Mouse (Mus musculus): ENCODE results near the gene Drd5.
A peak's percentile ranks its signal among the peaks of the same experiment; 100 is the strongest.

The Drd5 gene

DNA sequence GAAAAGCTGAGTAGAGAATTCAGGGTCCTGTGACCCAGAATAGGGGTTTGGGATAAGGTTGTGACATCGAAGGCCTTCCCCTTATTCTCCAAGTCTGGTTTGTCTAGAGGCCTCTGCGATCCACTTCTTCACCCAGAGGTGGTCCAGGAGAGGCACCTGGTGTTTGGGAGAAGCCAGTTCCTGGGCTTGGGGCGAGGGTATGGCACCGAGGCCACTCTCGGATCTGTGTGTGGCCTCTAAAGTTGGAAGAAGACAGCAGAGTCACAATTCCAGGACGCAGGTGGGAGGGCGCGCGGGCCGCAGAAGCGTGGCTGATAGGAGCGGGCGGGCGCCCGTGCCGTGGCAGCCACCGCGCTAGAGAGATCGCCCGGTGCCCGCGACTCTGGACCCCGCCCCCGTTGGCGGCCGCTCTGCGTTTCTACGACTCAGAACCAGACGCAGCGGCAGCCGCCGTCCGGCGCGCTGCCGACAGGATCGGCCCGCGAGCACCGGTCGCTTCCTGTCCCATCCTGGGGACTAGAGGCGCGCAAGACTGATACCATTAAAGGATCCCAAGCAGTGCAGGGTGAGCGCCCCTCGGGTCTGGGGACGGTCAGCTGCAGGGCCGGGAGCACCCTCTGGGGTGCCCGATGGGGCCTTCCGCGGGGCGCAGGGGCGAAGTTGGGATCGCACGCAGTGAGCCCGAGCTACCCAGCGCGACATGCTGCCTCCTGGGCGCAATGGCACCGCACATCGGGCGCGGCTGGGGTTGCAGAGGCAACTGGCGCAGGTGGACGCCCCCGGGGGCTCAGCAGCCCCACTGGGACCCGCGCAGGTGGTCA lies at the start of gene Drd5:
Gene Drd5 (plus strand): TSS at position 402 of the 821 bp plus-strand sequence.
- DNase-seq: no peak

DNA sequence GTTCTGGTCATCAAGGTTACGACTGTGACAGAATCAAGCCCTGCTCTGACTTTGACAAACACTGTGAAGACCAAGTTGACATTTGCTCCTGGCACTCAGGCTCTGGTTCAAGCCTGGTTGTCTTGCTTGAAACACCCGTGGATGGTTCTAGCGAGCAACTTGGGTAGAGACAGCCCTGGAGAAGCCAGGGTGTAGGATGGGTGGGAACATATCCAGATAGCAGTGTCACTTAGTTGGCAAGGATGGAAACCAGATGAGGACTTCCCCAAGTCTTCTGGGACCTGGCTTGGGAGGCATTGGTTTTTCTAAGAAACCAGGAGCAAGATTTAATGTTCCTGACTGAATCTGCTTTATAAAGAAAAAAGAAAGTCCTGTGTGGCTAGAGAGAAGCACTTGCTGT lies 48.2 kb upstream of the Drd5 start:
- DNase-seq: no peak

DNA sequence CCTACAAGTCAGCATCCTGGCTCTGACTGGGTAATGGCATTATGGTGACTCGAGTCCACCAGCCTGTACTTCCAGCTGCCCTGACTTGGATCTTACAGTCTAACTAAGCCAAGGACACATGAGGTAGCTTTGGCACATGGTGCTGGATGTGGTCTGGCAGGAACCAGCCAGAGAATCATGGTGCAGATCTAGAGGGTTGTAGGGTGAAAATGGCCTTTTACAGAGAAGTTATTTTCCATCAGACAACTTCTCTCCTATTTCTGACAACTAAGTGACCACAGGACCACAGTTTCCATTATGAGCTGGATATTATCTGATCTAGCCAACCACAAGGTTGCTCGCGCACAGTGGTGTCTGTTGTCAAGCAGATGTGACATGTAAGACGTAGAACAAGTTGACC lies 45.3 kb upstream of the Drd5 start:
- DNase-seq: no peak

DNA sequence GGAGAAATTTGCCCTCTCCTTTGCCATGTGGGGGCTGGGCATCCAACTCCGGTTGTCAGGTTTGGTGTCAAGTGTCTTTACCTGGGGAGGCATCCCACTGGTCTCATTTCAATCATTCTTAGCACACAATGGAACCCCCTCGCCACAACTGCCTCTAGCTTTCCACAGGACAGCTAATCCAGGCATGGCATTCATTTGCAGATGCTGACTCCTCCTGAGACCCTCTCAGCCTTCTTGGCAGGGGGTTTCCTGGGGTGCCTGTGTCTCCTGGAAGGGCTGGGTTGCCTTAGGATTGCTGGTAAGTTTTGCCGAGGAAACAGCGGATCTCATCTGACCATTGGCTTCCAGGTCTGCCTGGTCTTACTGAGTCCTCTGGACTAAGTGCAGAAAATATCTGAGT lies 43.4 kb upstream of the Drd5 start, which contains the start of gene Otop1:
Gene Otop1 (plus strand): TSS at position 202 of the 400 bp plus-strand sequence.
- no peak for DNase-seq

DNA sequence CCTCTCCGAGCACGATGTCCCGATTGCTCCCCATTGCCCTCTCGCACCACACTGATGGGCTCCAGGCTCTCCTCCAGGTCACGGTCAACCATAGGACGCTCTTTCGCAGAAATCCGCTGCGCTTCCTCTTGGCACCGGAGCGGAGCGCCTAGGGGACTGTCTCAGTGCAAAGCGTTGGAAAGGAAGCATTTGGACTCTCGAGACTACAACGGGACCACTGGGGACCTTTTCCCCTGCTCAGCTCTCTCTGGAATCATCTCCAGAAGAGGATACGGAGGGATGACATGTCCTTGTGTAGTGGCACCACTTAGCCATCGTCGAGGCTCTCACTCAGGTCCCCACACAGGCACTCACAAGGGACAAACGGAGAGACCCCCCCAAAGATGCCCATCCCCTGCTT lies 42.7 kb upstream of the Drd5 start:
- DNase-seq: no peak

DNA sequence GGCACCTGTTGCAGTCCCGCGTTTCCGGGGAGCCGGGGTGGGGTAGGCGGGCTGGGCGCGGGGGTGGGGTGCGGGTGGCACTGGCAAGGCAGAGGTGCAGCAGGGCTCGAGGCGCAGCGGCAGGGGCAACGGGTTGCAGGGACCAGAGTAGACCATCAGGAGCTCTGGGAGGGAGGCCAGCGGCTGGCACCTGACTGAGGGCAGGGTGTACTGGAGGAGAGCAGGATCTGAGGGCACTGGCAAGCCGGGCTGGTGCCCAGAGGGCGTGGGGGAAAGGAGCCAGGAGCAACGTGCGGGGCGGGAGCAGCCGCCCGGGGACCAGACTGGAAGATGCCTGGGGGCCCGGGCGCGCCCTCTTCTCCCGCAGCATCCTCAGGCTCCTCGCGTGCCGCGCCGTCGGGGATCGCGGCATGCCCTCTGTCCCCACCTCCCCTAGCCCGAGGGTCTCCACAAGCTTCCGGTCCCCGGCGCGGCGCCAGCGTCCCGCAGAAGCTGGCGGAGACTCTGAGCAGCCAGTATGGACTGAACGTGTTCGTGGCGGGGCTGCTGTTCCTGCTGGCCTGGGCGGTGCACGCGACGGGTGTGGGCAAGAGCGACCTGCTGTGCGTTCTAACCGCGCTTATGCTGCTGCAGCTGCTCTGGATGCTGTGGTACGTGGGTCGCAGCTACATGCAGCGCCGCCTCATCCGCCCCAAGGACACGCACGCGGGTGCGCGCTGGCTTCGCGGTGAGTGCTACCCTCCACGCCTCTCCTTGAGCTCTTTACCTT lies 41.9 kb upstream of the Drd5 start:
- no peak for DNase-seq

DNA sequence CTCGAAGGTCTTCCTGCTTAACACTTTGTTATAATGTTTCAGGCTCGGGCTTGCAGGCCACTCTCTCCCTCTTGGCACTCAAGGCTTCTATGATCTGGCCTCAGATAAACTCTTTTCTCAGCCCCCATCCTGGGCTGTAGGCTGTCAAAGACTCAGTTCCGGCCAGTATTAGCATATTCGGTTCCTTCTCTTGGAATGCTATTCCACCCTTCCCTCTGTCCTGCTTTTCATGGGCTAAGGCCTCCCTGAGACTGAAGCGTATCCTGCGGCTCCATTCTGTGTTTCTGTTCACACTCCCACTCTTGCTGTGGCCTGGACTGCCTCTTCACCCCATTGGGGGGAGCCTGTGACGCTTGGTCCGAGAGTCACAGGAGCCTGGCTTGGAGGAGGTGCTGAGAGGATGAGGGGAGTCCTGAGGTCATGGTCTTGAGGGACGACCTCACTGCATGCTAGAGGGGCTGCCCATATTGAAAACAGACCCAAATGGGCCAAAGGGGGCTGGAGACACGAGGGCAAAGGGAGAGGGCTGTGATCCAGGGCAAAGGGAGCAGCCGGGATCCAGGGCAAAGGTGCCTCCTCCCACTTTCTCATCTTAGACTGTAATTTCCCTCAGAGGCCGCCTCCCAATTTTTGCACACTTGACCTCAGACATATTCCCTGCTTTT lies 41.1 kb upstream of the Drd5 start:
- no peak for DNase-seq

DNA sequence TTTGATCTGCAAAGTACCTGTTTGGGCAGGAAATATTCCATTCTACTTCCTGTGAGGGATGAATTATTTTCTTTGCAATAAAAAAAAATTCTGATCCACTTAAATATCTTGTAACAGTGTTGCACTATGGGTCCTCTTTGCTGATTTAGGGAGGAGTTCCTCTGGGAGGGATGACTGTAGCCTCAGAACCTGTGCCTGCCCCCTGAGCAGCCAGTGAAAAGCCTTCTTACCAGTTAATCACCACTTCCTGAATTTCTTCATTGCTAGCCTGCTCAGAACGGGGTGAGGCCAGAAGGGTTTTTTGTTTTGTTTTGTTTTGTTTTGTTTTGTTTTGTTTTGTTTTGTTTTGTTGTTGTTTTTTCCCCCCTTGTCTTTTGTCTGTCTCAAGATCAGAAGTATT lies 39.1 kb upstream of the Drd5 start:
- no peak for DNase-seq

DNA sequence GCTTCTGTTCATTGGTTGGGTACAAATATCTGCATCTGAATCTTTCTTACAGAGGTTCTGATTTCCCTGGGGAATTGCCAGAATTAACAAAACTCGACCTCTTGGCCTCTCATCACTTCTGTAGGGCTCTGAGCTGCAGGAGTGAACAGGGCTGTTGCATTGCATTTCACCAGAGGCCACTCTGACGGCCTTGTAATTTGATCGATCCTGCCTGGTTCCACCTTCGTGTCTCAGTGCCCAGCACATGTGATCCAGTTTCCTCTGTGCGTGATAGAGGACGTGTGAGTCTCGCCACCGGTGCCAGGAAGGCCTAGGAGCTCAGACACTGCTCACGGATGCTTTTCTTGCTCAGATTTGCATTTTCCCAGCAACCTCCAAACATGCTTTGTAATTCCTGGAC lies 33.4 kb upstream of the Drd5 start:
- no peak for DNase-seq

DNA sequence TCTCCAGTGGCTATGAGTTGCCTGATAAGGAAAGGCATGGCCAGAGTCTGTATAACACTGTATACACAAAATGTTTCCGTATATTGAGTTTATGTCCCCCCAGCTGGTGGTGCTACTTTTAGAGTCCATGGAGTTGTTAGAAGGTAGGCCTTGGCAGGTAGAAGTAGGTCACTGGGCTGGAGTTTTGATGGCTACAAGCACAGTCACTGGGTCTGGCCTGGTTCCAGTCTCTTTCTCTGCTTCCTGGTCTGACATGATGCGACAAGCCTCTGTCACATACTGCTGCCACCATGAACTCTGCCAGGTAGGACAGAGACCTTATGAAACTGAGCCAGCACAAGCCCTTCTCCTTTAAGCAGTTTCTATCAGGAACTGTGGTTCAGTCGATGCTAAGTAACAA lies 30.7 kb upstream of the Drd5 start:
- DNase-seq: no peak

DNA sequence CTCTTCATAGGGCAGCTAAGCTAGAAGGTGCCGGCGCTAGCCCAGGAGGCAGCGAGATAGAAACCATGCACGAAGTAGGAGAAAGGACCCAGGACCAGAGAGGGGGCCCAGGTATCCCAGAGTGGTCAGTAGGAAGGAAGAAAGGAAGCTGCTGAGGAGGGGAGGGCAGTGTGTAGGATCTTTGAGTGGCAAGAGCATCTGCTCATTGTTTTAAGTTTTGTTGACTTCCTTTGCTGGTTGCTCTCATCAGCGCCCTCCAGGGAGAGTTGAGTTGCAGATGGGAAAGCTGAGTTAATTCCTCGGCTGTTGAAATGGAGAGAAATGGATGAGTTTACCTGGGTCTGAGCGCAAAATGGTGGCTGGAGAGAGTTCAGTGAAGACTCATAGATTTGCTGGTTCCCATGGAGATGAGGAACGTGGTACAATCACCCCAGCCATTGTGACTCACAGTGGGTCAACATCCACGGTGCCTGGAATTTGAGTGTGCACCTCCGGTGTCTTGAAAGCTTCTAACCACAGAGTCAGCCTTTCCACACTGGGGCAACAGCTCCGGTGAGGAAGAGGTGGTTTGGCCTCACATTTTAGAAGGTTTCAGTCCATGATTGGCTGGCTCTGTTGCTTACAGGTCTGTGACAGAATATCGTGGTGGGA lies 17.3 kb upstream of the Drd5 start:
- DNase-seq: no peak

DNA sequence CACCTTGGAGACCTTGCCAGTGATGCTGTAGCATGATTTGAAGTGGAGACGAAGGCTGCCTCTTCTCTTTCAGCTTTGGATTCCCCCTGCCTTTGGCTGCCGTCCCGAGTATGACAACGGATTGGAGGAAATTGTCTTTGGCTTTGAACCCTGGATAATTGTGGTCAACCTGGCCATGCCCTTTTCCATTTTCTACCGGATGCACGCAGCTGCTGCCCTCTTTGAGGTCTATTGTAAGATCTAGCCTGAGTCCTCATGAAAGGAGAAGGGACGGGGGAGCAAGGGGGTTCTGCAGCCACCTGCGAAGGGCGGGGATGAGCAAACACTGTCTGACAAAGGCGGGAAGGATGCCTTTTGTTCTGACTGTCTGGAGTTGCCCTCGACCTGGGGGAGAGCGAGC lies 16.5 kb upstream of the Drd5 start:
- no peak for DNase-seq

DNA sequence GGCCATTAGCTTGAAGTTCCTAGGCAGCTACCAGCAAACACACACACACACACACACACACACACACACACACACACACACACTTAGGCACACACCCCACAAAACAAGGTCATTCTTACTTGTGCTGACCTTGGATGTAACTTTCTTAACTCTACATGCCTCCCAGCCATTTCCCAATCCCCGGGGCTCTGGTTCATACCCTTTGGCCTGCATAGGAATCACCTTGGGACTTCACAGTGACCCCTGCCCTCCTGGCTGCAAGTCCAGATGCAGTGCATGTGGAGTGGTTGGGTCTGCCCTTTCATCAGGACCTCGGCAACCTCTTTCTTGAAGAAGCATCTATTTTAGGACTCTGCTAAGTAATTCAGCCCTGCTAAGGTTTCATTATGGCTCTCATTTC lies 13.9 kb upstream of the Drd5 start:
- no peak for DNase-seq

DNA sequence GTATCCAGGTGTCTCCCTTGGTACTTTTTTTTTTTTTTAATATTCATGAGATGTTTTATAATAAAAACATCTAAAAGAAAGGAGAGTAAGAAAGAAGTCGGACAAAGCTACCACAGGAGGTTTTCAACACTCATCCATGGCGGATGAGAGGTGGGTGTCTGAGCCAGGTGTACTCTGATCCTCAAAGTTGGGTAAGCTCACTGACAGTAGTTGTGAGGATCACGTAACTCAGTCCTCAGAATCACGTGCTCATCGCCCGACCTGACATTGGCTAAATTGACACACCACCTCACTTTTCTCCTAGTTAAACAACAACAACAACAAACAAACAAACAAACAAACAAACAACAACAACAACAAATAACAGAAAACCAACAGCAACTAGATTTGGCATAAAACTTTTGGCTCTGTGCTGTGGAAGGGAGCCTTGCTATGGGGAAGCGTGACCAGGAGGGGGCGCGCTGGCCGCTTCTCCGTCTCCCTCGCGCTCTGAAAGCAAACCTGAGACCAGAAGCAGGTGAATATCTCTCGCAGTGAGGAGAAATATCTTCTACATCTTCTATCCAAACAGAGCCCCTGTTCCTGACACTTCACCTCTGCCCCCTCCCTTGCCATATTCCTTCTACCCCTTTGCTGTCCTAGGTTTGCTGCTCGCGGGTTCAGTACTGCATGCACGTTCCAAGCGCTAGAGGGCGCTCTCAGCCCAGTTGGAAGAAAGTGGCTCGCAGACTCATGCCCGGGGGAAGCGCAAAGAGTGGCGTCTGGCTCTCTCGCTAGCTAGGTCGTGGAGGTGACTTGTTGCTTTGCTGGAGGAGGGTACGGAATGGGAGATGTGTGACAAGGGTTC lies 11.7 kb upstream of the Drd5 start:
- DNase-seq: peak; percentile 81

DNA sequence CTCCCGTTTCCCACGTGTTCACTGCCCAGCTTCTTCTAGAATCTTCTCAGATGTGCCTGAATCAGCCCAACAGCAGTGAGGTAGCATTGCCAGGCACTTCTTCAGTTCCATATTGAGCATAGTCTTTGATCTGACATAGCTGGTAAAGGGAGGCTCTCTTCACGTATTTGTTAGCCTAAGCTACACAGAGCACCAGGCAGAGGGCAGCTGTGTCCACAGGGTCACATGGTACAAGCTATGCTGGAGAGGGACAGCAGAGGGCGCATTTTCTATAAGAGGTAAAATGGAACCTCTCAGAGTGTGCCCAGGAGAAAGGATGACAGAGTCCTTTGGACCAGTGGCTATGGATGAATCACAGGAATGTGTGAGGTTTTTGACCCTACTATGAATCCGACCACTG lies 10.3 kb upstream of the Drd5 start:
- DNase-seq: peak; percentile 32

DNA sequence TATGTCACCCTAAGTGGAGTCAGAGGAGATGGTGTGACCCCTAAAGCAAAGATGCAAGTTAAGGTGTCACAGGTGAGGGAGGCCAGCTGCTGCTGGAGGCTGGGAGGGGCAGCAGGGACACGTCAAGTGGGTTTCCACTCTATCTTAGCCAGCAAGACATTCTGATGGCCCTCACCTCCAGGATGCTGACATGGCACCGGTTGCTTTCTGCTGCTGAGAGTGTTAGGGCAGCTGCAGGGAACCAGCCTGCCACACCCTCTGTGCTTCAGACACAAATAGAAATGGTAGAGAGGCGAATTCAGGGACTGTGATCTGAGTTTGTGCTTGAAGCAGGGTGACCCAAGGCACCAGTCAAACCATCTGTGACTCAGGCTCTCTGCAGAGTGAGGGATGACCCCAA lies 9.4 kb upstream of the Drd5 start:
- no peak for DNase-seq

DNA sequence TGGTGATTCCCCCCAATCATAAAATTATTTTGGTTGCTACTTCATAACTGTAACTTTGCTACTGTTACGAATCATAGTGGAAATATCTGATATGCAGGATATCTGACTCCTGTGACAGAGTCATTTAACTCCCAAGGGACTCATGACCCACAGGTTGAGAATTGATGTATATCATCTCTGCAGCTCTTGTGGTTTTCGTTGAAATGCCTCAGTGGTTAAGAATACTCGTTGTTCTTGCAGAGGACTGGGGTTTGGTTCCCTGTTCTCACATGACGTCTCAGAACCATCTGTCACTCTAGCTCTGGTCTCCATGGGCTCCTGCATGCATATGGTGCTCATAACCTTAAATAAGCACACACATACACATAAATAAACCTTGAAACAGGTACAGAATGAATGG lies 14.2 kb downstream of the Drd5 start:
- DNase-seq: no peak

DNA sequence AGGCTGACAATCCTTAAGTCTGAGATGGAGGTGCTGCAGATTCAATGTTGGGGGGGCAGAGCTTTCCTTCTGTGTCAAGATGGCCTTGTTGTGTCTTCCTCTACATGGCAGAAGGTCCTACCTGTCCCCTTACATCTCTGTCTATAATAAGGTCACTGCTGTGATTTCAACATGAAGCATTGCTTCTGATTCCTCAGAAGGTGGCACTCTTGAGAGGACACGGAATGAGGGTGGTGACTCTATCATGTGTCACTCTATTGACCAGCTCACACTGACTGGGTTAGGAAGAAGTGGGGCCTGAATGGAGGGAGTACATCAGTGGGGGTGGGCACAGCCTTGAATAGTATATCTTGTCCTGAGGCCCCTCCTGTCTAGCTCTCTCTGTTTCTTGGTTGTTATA lies 15.4 kb downstream of the Drd5 start:
- no peak for DNase-seq

DNA sequence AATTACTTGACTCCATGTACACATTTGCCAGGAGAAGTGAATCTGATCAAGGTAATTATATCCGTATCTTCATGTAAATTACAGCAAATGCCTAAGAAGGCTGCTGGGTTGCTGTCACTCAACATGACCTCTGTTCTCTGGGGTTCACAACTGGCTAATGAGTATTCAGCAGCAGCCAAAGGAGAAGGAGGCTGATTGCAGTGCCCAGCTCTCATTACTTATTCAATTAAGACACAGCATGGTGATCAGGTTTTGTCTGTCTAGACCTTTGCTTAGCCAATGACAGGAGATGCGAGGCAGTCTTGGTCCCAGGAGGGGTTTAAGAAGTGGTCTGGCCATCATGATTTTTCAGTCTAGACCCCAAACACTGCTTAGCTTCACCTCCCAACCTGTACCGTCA lies 23.9 kb downstream of the Drd5 start:
- DNase-seq: no peak

DNA sequence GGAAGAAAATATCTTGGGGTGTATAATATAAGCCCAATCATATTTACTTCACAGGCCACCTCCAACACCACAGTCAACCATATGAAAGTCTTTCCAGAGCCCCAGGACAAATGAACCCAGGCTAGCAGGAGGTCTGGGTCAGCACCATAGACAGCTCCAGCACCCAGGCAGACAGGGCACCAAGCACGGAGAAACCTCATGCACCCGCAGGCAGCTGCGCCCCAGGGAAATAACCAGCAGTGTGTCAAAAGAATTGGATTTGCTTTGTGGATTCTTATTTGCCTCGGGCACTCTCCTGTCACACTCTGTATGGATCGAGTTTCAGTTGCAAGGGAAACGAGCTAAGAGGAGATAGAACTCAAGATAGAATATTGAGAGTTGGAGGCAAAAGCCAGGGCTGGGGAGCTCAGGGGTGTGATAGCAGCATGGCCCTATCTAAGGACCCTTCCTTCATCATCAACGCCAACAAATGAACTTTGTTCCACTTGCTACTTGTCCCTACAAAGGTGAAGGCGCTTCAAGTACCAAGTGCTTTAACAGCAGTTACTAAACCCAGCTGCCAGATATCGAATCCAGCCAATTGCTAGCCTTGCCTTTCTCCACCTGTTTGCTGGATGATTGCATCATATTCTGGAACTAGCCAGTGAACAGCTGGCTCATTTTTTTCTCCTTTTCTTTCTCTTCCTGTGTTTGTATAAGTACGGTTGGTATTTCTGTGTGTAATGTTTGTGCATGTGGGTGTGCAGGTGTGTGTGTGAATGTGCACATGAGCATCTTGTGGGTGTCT lies 27.7 kb downstream of the Drd5 start:
- no peak for DNase-seq

DNA sequence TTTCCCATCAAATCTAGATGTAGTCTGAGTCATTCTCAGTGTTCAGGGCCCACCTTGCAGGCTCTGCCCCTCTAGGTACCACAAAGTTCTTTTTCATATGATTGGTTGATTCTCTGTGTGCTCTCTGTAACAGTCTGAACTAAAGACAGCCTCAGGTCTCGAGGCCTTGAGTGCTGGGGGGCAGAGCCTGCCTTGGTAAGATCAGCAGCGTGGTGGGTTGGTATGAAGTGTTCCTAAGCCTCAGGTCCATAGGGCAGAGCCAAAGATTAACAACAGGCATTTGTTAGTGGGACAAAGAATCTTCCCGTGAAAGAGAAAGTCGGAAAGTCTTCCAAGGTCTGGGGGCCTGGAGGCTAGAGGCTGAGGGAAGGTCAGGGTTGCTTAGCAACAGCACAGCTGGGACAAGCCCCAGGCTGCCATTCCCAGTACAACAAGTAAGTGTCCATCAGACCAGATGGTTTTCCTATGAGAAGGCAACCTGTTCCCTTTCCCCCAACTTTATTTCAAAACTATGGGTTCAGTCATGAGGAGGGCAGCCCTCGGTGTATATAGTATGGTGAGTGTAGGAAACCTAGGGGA lies 31.3 kb downstream of the Drd5 start:
- DNase-seq: no peak
